Mouse (Mus musculus) forebrain, embryonic 16.5 days (tissue): ENCODE results near the gene Gm4792. TPM values are rescaled to one million over a fixed set of nuclear protein-coding genes. Genes with fewer than 3 reads are reported as not detected.

Experiments used
- ATAC-seq: fragments of 200-750 bp; cut with Nextera tagmentation; 2 replicates; pipeline ENCODE4 v1.8.0; 2017; ENCODE audit warnings: mild to moderate bottlenecking, moderate library complexity
- H3K27ac ChIP-seq: fragments of 300-500 bp; sonication (generic); 2 replicates; pipeline ENCODE4 v1.5.1; 2014; ENCODE audit warnings: low read length, control low read depth
- H3K27me3 ChIP-seq: fragments of 300-500 bp; sonication (generic); replicated peaks from 2 replicates; pipeline ENCODE4 v1.6.1; 2014; ENCODE audit warnings: low read length; ENCODE audit not compliant: control insufficient read depth, insufficient read depth
- H3K36me3 ChIP-seq: fragments of 300-500 bp; sonication (generic); 2 replicates; pipeline ENCODE4 v1.6.1; 2014; ENCODE audit not compliant: control insufficient read depth, insufficient read depth
- H3K4me1 ChIP-seq: fragments of 300-500 bp; sonication (generic); replicated peaks from 2 replicates; pipeline ENCODE4 v1.6.1; 2014; ENCODE audit warnings: low read length; ENCODE audit not compliant: control insufficient read depth, insufficient read depth
- H3K4me2 ChIP-seq: fragments of 300-500 bp; sonication (generic); 2 replicates; pipeline ENCODE4 v1.6.1; 2014; ENCODE audit warnings: mild to moderate bottlenecking, low read length, control low read depth
- H3K4me3 ChIP-seq: fragments of 300-500 bp; sonication (generic); replicated peaks from 2 replicates; pipeline ENCODE4 v1.5.1; 2014; ENCODE audit warnings: mild to moderate bottlenecking, low read length, control low read depth
- H3K9ac ChIP-seq: fragments of 300-500 bp; sonication (generic); replicated peaks from 2 replicates; pipeline ENCODE4 v1.6.1; 2014; ENCODE audit warnings: low read depth, low read length, control low read depth
- H3K9me3 ChIP-seq: fragments of 300-500 bp; sonication (generic); 2 replicates; pipeline ENCODE4 v1.6.1; 2016; ENCODE audit warnings: low read length; ENCODE audit not compliant: control insufficient read depth
- WGBS: fragments of 180-500 bp; shearing (Covaris S2); extraction: QIAGEN DNeasy Blood & Tissue Kit; methylation state at CpG from one replicate; pipeline ENCODE4 v1.1.7; 2014; 5-methylcytosine and 5-hydroxymethylcytosine counted together
- polyA plus RNA-seq: library from polyadenylated mRNA; unstranded; fragments of >200 nt; fragmentation: Nextera tagmentation; extraction: Ambion mirVana; gene quantifications from 2 replicates; pipeline ENCODE4 v1.2.1, GENCODE M21; 2015

Gene Gm4792
- not detected in 2 replicates for polyA plus RNA-seq

DNA sequence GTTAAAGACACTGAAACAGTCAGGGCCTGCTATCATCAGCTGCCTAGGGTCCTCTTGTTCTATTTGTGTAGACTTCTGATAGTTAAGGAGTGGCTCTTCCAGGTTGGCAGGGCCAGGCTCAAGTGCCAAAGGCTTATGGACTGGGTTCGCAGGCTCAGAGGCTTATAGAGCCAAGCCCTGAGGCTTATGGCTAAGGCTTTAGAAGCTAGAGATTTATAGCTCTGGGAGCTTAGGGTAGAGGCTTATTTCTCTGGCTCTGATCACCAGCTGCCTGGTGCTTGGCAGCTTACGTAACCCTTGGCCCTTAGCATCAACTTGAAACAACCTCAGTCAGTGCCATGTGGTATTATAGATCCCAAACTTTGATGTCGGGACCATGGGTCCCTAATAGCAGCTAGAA, at the start of gene Gm4792:
TSS of gene Gm4792 (minus strand) at position 233 of the 400 bp plus-strand sequence.
- Histone ChIP-seq H3K27ac (no peak within 1 kb of the TSS), H3K4me1 (peaks cover 4% of the 10 kb centered on the region), H3K4me2 (no peak within 1 kb of the TSS), H3K36me3 (no peaks in the 10 kb centered on the region), H3K9ac (no peak within 1 kb of the TSS), H3K4me3 (no peak within 1 kb of the TSS), H3K9me3 (no peaks in the 10 kb centered on the region), H3K27me3 (no peaks in the 10 kb centered on the region)
- no peak for ATAC-seq
- WGBS: 85% methylated on average over 3 of the region's 3 CpGs

DNA sequence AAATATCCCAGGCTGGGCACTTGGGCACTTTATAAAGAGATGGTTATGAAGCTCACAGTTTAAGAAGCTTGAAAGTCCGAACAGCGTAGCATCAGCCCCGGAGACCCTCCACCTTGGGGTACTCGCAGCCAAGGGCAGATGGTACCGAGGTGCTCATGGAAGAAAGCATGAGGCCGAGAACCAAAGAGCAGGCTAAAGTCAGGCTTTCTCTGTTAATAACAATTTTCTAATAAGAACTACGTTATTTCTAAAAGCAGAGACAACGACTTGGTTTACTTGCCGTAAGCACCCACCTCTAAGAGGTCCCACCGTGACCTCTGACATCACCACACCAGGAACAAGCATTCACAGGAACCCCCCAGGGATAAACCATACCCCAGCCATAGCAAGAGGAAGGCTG, 49.5 kb upstream of the Gm4792 start:
- Histone ChIP-seq H3K27me3 (no peaks in the 10 kb centered on the region), H3K4me1 (peaks cover 2% of the 10 kb centered on the region; the same call in 1 of the 2 replicates), H3K4me2 (no peak overlapping the region), H3K9ac (no peak overlapping the region), H3K9me3 (no peaks in the 10 kb centered on the region), H3K4me3 (no peak overlapping the region), H3K27ac (no peak overlapping the region), H3K36me3 (no peaks in the 10 kb centered on the region)
- 95% methylated on average over 10 of the region's 10 CpGs for WGBS
- ATAC-seq: no peak

DNA sequence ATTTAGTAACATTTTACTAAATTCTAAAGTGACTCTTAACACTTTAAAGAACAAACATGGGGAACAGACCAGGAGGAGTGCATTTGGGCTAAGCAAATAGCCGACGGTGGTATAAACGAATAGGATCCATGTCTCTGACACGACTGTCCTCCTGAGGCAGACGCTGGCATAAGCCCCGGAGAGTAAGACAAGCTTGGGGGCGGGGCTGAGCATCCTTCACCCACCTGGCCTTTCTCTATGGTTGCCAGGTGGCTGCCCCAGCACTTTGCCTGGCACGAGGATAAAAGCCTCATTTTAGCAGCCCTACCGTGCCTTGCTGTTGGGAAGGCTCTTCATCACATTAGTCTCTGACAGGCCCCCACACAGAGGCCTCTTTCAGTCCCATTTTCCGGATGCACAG, 48.8 kb upstream of the Gm4792 start:
- Histone ChIP-seq H3K27ac (no peak overlapping the region), H3K4me2 (no peak overlapping the region), H3K4me3 (no peak overlapping the region), H3K9me3 (no peaks in the 10 kb centered on the region), H3K27me3 (no peaks in the 10 kb centered on the region), H3K9ac (no peak overlapping the region), H3K36me3 (no peaks in the 10 kb centered on the region), H3K4me1 (peaks cover 2% of the 10 kb centered on the region; the same call in 1 of the 2 replicates)
- no peak for ATAC-seq
- 80% methylated on average over 10 of the region's 10 CpGs for WGBS

DNA sequence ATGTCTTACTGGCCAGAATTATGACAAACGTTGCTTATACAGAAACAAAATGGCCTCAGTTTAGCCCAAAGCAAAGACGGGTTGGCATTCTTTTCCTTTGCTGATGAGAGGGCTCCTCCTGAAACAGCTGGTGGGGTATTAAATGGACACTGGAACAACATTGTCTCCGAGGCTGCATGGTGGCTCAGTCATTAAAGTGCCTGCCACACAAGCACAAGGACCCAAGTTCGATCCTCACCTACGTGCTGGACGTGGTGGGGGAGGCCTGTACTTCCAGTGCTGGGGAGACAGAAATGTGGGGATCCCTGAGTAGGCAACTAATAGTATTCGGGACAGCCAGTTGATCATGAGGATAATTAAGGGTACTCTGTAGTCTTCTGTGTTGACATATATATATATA, 48.1 kb upstream of the Gm4792 start:
- Histone ChIP-seq H3K4me1 (peaks cover 2% of the 10 kb centered on the region; the same call in 1 of the 2 replicates), H3K4me3 (no peak overlapping the region), H3K27me3 (no peaks in the 10 kb centered on the region), H3K4me2 (no peak overlapping the region), H3K27ac (no peak overlapping the region), H3K36me3 (no peaks in the 10 kb centered on the region), H3K9me3 (no peaks in the 10 kb centered on the region), H3K9ac (no peak overlapping the region)
- 93% methylated on average over 7 of the region's 7 CpGs for WGBS
- no peak for ATAC-seq

DNA sequence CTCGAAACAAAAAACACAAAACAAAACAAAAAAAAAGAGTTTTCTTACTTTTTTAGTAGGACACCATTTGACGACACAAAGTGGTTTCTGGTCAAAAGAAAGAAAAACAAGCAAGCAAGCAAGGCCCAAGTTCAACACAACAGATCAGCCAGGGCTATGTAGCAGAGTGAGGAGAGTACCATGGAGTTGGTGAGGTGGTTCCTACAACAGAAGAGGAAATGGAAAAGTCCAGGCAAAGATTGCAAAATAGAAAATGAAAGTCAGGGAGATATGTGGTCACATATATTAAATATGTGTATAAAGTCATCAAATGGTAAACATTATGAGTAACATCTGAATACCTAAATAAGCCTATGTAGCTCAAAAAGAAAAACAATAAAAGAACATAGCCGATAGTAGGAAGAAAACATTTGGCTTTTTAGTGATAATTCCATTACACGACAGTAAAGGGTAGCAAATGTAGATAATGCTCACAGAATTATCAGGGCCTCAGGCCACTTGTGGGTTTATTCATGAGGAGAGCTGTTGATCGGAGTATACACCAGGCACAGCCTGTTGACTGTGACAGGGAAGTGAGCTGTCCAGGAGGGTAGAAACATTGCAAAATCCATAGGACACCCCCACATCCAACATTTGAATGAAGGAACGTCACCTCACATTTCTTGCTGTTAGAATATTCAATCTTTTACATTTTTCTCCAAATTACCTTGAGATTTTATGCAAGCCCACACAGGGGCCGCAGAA, 47.2 kb upstream of the Gm4792 start:
- no peaks in the 10 kb centered on the region for H3K27me3 ChIP-seq
- no peak for ATAC-seq
- no peak overlapping the region for H3K4me2 ChIP-seq
- H3K4me3 ChIP-seq: no peak overlapping the region
- H3K9ac ChIP-seq: no peak overlapping the region
- H3K9me3 ChIP-seq: no peaks in the 10 kb centered on the region
- 91% methylated on average over 7 of the region's 7 CpGs for WGBS
- H3K36me3 ChIP-seq: no peaks in the 10 kb centered on the region
- H3K27ac ChIP-seq: no peak overlapping the region
- H3K4me1 ChIP-seq: no peaks in the 10 kb centered on the region; the same call in 1 of the 2 replicates

DNA sequence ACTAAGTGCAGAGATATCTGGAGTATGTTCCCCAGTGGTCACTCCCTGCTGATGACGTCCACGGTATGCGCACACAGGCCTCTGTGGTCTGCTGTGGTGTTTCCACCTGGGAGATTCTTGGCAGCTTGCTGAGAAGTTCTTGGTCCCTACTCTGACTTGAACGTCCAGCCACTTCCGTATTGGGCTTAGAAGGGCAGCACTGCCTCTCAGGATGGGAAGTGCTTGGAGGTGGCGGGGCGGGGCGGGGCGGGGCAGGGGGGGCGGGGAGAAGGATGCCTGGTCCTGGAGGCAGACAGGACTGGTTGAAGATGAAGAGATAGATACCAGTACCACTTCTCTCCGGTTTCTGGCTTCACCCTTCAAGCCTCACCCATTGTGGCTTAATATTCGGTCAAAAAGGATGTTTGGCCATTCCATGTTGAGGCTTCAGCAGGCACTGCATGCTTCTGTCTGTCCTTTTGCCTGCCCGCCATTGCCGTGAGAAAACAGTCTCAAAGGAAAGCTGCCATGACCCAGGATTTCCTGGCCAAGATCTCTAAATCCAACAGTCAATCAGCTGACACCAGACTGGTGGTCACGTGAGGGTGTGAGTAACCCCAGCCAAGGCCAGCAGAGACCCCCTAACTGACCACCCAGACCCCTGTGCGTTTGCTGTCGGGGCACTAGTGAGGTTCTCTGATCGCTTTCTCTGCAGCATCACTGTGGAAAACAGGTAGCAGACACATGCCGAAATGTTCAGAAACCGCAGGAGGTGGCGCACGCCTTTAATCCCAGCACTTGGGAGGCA, 46.3 kb upstream of the Gm4792 start:
- no peak overlapping the region for H3K27ac ChIP-seq
- H3K36me3 ChIP-seq: no peaks in the 10 kb centered on the region
- no peaks in the 10 kb centered on the region for H3K27me3 ChIP-seq
- H3K9me3 ChIP-seq: no peaks in the 10 kb centered on the region
- ATAC-seq: no peak
- no peak overlapping the region for H3K4me2 ChIP-seq
- no peak overlapping the region for H3K4me3 ChIP-seq
- WGBS: 59% methylated on average over 22 of the region's 22 CpGs
- H3K9ac ChIP-seq: no peak overlapping the region
- H3K4me1 ChIP-seq: no peaks in the 10 kb centered on the region; the same call in 1 of the 2 replicates

DNA sequence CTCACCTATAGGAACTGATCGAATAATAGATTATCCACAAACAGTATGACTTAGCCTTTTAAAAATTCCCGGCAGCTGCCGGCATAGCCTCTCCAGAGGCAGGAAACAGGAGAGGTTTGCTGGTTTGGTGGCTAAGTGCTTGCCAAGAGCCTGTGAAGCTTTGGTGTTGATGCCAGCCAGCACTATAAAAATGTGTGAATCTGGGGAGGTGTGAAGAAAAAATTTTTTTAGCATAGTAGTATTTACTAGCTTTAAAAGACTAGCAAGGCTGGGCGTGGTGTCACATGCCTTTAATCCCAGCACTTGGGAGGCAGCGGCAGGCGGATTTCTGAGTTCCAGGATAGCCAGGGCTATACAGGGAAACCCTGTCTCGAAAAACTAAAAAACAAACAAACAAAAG, 45.1 kb upstream of the Gm4792 start:
- H3K4me1 ChIP-seq: no peaks in the 10 kb centered on the region; the same call in 1 of the 2 replicates
- H3K9ac ChIP-seq: no peak overlapping the region
- no peak overlapping the region for H3K4me3 ChIP-seq
- no peak overlapping the region for H3K27ac ChIP-seq
- no peaks in the 10 kb centered on the region for H3K9me3 ChIP-seq
- H3K4me2 ChIP-seq: no peak overlapping the region
- no peaks in the 10 kb centered on the region for H3K36me3 ChIP-seq
- H3K27me3 ChIP-seq: no peaks in the 10 kb centered on the region
- WGBS: 81% methylated on average over 7 of the region's 7 CpGs
- no peak for ATAC-seq

DNA sequence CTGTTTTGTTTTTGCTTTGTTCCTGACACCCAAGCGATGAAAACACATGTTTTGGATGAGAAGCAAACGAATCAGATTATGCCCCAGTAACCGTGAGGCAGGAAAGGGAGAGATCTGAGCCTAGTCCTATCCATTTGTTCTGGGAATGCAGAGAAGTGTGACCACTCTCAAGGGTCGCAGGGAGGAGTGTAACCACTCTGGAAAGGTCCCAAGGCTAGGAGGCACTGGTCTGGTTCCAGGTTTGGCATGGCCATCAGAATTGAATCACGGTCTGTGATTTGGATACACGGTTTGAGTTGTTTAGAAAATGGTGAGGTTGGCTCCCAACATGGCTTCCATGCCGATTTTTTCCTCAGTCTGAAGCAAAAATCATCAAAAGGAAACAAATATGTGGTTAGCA, 43.8 kb upstream of the Gm4792 start:
- 66% methylated on average over 7 of the region's 7 CpGs for WGBS
- no peaks in the 10 kb centered on the region for H3K9me3 ChIP-seq
- no peak overlapping the region for H3K9ac ChIP-seq
- H3K4me2 ChIP-seq: no peak overlapping the region
- ATAC-seq: no peak
- H3K4me3 ChIP-seq: no peak overlapping the region
- no peaks in the 10 kb centered on the region; the same call in 1 of the 2 replicates for H3K4me1 ChIP-seq
- no peak overlapping the region for H3K27ac ChIP-seq
- no peaks in the 10 kb centered on the region for H3K36me3 ChIP-seq
- no peaks in the 10 kb centered on the region for H3K27me3 ChIP-seq

DNA sequence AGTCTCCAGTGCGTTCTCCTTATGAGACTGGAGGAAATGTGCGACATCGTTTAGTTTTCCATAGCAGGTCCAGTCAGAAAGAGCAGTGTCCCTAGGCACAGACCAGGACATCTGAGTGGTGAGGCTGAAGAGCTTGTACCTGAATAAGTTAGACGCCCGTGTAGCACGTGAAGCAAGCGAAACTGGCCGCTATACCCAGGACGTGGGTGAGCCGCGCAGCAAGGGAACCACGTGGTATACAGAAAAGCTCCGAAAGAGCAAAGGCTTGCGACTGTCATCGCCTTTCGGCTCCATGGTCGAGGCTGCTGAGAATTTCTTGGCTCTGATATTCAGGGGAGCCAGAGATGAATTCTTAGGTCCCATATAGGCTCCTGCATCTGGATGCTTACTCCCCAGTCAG, 43.0 kb upstream of the Gm4792 start:
- no peaks in the 10 kb centered on the region for H3K27me3 ChIP-seq
- no peak for ATAC-seq
- no peaks in the 10 kb centered on the region for H3K9me3 ChIP-seq
- H3K9ac ChIP-seq: no peak overlapping the region
- 73% methylated on average over 17 of the region's 17 CpGs for WGBS
- no peaks in the 10 kb centered on the region for H3K36me3 ChIP-seq
- H3K27ac ChIP-seq: no peak overlapping the region
- no peak overlapping the region for H3K4me2 ChIP-seq
- H3K4me1 ChIP-seq: no peaks in the 10 kb centered on the region; the same call in 1 of the 2 replicates
- H3K4me3 ChIP-seq: no peak overlapping the region
